Mouse (Mus musculus) left cerebral cortex, postnatal 25 days (tissue): Measurements from ENCODE around the gene Creld2. TPM values are rescaled to one million over a fixed set of nuclear protein-coding genes. Genes with fewer than 3 reads are reported as not detected.

ENCODE experiments used
- DNase-seq, 2 experiments: peaks; one replicate each; pipeline ENCODE4 v3.0.0; 2022; ENCODE audit warnings: low spot score in 2 of 2, mixed read lengths in 1 of 2
- intact Hi-C: fragments of 180-260 bp; cut with DNase I; formaldehyde crosslinking; loops from one replicate; pipeline ENCODE4 v1.15.1; 2025
- total RNA-seq, 2 experiments: library from RNA; stranded (reverse); gene quantifications; 2 replicates each; pipeline ENCODE4 v1.2.3; 2021

Creld2 gene
- total RNA-seq, 2 experiments from 2014 or later, result 27.3 to 27.8 TPM

DNA sequence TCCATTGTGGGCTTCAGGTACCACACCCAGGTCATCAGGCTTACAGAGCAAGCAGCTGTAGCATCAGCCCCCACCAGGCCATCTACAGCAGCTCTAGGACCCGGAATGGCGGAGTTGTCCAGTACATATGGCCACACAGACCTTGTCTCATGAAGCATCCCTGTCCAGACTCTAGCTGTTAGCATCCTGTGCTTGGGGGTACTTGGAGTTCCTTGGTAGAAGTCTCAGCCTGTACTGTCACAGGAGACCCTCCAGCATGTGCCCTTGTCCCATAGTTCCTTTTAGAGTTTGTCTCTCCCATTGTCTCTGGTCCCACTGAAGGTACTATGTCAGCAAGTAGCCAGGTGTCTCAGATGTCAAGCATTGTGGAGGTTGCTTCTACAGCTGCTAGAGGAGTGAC, 30.2 kb downstream of the Creld2 start:
- intact Hi-C loops, result no loop called here

GRCm38 (mm10) chr15:88850146-88850826, 30.8 kb downstream of the Creld2 start:
- intact Hi-C loops, result no loop called here
- peak; percentile 80 to 81 for DNase-seq

More for the DNA sequence above, 30.2 kb downstream of the Creld2 start:
- no peak for DNase-seq

- intact Hi-C loops, result no loop called here
- DNase-seq, result no peak
These were observed 31.6 kb downstream of the Creld2 start for GRCm38 (mm10) chr15:88851076-88851475.

DNA sequence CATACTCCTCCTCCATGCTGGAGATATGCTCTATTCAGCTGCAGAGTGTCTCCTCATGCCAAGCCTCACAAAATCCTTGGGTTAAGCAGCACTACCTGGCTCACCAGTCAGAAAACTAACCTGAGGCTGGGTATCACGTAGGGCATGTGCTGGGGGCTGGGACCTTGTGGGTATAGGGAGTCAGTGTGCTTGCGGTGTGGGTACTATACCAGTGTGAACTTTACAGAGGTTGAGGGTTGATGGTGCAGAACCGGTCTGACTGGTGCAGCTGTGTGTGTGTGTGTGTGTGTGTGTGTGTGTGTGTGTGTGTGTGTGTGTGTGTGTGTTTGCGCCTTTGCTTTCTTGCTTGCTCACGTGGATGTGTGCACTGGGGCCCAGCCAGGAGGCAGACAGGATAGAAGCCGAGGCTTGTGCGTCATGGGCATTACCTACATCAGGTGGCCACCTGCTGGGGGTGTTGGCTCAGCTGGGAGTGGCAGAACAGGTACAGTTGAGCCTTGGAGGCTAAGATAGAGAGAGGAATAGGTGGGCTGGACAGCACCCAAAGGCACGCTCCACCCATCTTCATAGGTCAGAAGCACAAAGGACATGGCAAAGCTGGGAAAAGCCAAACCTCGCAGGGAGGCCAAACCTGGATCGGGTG, 32.2 kb downstream of the Creld2 start:
- DNase-seq, result no peak
- intact Hi-C loops, result no loop called here

- intact Hi-C loops, result no loop called here
- no peak for DNase-seq
These were observed 33.7 kb downstream of the Creld2 start for GRCm38 (mm10) chr15:88853106-88853505.

DNA sequence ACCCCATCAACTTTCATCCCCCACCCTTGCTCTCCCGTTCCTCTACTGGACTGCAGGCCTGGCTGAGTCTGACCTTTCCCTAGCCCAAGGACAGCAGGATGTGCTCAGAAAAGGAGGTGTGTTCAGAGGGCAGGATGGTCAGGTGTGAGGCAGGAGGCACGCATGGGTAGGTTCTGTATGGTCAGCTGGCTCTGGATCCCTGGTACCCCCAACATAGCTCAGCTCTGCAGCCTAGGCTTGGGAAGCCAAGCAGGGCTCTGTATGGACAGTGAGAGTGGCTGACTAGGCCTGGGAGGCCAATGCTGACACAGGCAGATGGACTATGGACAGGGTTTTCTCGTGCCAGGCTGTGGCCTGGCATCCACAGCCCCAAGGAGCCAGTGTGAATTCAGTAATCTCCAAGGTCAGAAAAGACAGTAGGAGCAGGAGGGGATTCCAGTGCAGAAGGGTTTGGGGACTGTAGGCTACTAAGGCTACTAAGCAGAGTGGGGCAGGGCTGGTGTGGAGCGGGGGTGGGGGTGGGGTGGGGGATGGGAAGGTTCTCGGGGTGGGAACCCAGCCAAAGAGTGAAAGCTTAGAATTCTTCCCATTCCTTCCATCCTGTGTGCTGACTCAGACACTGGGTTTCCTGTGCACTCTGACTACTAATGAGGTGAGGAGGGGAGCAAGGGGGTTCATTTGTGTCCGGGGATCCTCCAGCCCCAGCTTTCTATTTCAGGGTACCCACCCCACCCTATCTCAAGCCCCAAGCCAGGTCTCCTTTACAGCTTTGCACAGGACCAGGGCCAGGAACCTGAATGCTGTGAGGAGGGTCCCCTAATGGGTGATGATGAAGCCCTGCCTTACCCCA, 34.9 kb downstream of the Creld2 start:
- DNase-seq, result no peak
- intact Hi-C loops, result no loop called here

GRCm38 (mm10) chr15:88854969-88855830, 35.8 kb downstream of the Creld2 start:
- DNase-seq, result no peak
- intact Hi-C loops, result no loop called here

- no peak for DNase-seq
- intact Hi-C loops, result no loop called here
These were observed 36.5 kb downstream of the Creld2 start for GRCm38 (mm10) chr15:88855896-88856417.

DNA sequence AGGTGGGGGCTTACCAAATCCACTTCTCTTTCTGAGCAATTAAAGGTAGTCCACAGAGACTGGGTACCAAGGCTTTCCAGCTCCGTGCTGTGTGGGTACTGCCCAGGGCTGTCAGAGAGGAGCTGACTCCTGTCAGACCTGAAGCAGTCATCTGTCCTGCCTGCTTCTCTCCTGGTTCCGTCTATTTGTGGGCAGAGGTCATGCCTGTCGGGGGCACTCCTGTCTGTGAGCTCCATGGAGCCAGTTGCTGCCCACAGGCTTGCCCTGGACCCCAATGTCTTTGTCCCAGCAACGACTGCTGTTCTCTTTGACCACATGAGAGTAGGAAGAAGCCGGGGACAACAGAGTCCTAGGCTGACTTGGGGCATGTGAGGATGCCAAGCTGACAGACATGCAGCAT, 37.2 kb downstream of the Creld2 start:
- intact Hi-C loops, result no loop called here
- DNase-seq, result no peak

DNA sequence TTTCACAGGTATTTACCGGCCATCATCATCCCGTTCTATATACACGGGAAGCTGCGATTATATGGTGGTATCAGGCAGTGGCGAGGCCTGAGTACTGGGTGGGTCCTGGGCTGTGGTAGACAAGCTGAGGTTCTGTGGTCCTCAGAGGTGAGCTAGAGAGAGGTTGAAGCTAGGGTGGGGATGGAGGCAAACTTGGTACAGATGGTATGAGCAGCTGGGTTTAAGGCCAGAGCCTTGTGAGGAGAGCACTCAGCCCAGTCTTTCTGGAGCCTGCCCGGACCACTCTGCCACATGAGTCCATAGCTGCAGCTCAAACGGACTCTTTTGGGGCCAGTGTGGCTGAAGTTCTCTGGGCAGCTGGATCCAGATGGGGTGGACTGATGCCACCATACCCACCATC, 37.9 kb downstream of the Creld2 start:
- DNase-seq, result no peak
- intact Hi-C loops, result no loop called here

DNA sequence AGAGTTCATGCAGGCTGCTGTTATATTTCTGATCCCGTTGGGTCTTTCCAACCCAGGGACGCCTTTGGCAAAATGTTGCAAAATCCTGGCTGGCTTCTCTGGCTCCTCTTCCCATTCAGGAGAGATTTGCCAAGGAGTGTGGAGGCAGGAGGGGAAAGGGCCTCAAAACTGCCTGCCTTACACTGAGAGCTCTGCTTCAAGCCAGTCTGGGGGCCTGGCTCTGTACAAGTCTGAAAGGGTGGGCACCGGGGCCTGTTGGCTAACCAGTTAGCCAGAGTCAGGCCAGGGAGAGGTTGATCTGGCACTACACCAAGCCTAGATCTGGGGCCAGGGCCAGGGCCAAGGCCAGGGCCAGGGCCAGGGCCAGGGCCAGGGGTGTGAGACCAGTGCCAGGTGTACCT, 38.7 kb downstream of the Creld2 start:
- no peak for DNase-seq
- intact Hi-C loops, result no loop called here

DNA sequence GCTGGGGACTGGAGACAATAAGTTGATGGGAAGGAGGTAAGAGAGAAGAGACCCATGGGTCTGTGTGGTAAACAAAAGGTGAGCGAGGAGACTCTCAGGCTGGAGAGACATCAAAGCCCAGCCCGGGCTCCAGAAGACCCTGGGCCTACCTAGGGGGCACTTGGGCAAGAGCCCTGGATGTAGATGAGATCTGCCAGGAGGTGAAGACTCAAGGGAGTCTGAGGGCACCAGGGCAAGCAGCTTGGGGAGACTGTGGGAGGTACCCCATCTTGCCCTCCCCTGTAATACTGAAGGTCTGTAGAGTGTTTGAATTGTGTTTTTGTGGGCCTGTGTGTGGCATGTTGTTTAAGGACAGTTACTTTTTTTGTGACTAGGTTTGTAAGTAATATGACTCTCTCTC, 39.3 kb downstream of the Creld2 start:
- intact Hi-C loops, result no loop called here
- no peak for DNase-seq

DNA sequence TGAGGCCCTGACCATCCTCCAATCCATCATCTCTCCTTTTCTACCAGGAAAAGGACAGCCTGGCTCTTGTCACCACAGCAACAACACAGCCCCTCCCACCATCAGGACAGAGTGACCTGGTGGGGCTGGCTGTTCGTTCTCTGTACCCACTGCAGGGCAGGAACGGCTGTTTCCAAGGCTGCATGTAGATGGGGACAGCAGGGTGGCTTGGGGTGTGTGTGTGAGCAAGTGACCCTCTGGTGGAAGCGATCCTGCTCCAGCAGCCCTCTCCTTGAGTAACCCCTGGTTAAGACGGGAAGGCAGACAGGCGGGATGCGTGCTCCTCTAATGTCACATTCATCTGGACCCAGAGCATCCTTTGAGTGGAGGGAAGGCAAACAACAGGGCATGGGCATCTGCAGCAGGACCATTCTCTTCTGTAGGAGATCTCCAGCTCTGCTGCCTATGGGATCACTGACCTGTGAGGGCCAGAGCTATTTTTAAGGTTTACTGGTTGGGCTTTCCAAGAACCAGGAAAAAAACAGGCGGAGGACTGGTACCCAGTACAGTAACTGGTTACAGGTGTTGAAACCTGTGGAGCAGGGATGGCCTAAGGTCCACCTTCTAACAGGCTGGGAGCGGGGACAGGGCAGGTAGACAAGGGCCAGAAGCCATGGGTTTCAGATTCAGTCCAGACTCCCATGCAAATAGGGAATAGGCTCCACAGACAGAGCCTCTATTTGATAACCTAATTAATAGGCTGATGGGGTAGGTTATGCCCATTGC, 39.9 kb downstream of the Creld2 start:
- no peak for DNase-seq
- intact Hi-C loops, result no loop called here

DNA sequence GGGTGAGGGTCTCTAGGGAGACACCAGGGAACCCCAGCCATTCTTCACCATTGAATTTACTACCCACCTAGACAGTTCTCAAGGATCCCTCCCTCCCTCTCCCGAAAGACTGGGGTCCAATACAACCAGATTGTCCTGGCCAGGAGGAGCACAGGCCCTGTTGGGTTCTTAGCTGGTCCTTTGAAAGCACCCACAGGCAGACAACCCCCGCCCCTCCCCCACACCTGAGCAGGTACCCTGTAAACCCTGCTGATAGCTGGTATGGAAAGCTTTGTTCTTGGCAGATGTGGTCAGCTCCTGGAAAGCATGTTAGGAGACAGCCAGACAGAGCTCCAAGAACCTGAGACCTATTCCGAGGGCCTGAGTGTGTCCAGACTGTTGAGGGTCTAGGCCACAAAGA, 41.3 kb downstream of the Creld2 start:
- no peak for DNase-seq
- intact Hi-C loops, result loop anchor here (5.0 kb wide), 1 partner anchor 33 kb away; no protein-coding TSS in a partner anchor

DNA sequence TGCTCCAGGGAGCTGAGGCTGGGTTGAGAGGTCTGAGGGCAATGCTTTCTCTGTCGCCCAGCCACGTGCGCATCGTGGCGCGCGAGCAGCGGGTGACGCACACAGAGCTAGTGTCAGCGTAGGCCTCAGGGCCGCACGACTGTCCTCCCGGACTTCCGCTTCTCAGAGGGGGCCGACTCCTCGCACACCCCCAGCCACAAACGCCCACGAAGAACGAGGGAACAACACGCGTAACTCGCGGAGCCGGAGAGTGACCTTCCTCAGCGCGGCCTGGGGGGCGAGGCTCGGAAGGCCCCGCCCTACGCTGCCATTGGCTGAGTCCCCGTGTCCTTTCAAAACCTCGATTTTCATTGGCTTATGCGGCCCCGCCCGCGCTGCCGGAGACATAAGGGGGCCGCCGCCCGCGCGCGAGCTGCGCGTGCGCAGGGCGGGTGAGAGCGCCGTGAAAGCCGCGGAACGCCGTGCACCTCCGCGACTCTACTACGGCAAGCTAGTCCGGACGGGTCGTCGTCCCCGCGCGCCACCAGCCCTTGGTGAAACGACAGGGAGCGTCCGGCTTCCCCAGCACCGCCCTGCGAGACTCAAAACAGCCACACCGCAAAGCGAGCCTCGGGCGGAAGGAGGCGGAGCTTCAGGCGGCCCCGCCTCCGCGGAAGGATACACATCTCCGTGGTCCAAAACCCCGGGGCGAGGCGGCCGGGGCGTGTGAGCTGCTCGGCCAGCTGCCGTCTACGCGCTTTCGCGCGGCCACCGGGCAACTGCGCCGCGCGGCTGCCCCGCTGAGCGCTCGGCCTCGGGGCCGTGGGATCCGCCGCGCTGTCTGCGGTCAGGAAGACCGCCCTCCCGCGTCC, 42.6 kb downstream of the Creld2 start, which contains the start of gene Pim3:
Gene Pim3 (plus strand): TSS at position 415 of the 851 bp plus-strand sequence.
- peak; percentile 98 to 99 for DNase-seq
- intact Hi-C loops, result loop anchor here (1.0 to 5.0 kb wide), 2 partner anchors 24 to 35 kb away; no protein-coding TSS in a partner anchor

- peak; percentile 55 to 65 for DNase-seq
- intact Hi-C loops, result loop anchor here (1.0 to 5.0 kb wide), 2 partner anchors 25 to 36 kb away; no protein-coding TSS in a partner anchor
These were observed 43.6 kb downstream of the Creld2 start for GRCm38 (mm10) chr15:88862881-88863694.
